Mouse (Mus musculus) adipocyte (in vitro differentiated cells): ENCODE data around the gene Asic1.

ENCODE experiments used
- DNase-seq: peaks from one replicate; pipeline ENCODE4 v3.0.0-alpha.2; 2016; ENCODE audit warnings: low spot score

Asic1 gene

GRCm38 (mm10) chr15:99670154-99670821, at the start of gene Asic1:
Asic1 (plus strand) TSS chr15:99670368.
- no peak for DNase-seq

GRCm38 (mm10) chr15:99622063-99622462, 48.1 kb upstream of the Asic1 start:
- no peak for DNase-seq

GRCm38 (mm10) chr15:99631618-99632017, 38.5 kb upstream of the Asic1 start:
- no peak for DNase-seq

GRCm38 (mm10) chr15:99634702-99635101, 35.5 kb upstream of the Asic1 start:
- no peak for DNase-seq

GRCm38 (mm10) chr15:99637405-99638123, 32.6 kb upstream of the Asic1 start:
- DNase-seq = no peak

- no peak for DNase-seq
These were observed 32.1 kb upstream of the Asic1 start for GRCm38 (mm10) chr15:99638124-99638485.

- no peak for DNase-seq
These were observed 27.5 kb upstream of the Asic1 start for GRCm38 (mm10) chr15:99642622-99643021.

- no peak for DNase-seq
These were observed 26.3 kb upstream of the Asic1 start for GRCm38 (mm10) chr15:99643832-99644231.

GRCm38 (mm10) chr15:99644776-99645175, 25.4 kb upstream of the Asic1 start:
- DNase-seq = peak; percentile 29

- DNase-seq = no peak
These were observed 21.8 kb upstream of the Asic1 start for GRCm38 (mm10) chr15:99648326-99648725.

- DNase-seq = peak; percentile 47
These were observed 21.0 kb upstream of the Asic1 start for GRCm38 (mm10) chr15:99649067-99649761.

GRCm38 (mm10) chr15:99650304-99650703, 19.9 kb upstream of the Asic1 start:
- no peak for DNase-seq

- DNase-seq = peak; percentile 99
These were observed 18.9 kb upstream of the Asic1 start, which contains the start of gene Racgap1 for GRCm38 (mm10) chr15:99651163-99651872. Racgap1 (minus strand) TSS chr15:99651656.

- no peak for DNase-seq
These were observed 17.9 kb upstream of the Asic1 start for GRCm38 (mm10) chr15:99651984-99652872.

GRCm38 (mm10) chr15:99653291-99653690, 16.9 kb upstream of the Asic1 start:
- no peak for DNase-seq

GRCm38 (mm10) chr15:99653876-99654275, 16.3 kb upstream of the Asic1 start:
- DNase-seq = no peak

GRCm38 (mm10) chr15:99655956-99656355, 14.2 kb upstream of the Asic1 start:
- DNase-seq = no peak

- DNase-seq = no peak
These were observed 11.7 kb upstream of the Asic1 start for GRCm38 (mm10) chr15:99658437-99658836.

GRCm38 (mm10) chr15:99661121-99661830, 8.9 kb upstream of the Asic1 start:
- DNase-seq = no peak

GRCm38 (mm10) chr15:99662371-99662770, 7.8 kb upstream of the Asic1 start:
- no peak for DNase-seq
